Mouse (Mus musculus): ENCODE measurements around the gene Umad1.
A peak's percentile ranks its signal among the peaks of the same experiment; 100 is the strongest.

Umad1 gene

GRCm38 (mm10) chr6:8259004-8259666 is at the start of gene Umad1, which contains the start of the genes Rpa3 and Gm45062:
Gene Umad1, plus strand, starts transcription at chr6:8259288.
Gene Rpa3, minus strand, starts transcription at chr6:8259173.
Gene Gm45062, plus strand, starts transcription at chr6:8259450.
- peak; percentile 99 for DNase-seq (ENCODE audit: inconsistent ontology term)

GRCm38 (mm10) chr6:8209866-8210186 is 49.3 kb upstream of the Umad1 start:
- no peak for DNase-seq (ENCODE audit: inconsistent ontology term)

- no peak for DNase-seq (ENCODE audit: inconsistent ontology term)
Measured at GRCm38 (mm10) chr6:8210661-8211060, 48.4 kb upstream of the Umad1 start.

- DNase-seq (ENCODE audit: inconsistent ontology term): no peak
Measured at GRCm38 (mm10) chr6:8227035-8227434, 32.1 kb upstream of the Umad1 start.

GRCm38 (mm10) chr6:8228596-8228995 is 30.5 kb upstream of the Umad1 start:
- no peak for DNase-seq (ENCODE audit: inconsistent ontology term)

GRCm38 (mm10) chr6:8258316-8258715 is 772 bp upstream of the Umad1 start:
- DNase-seq (ENCODE audit: inconsistent ontology term): no peak

GRCm38 (mm10) chr6:8259667-8260044 is 568 bp downstream of the Umad1 start:
- no peak for DNase-seq (ENCODE audit: inconsistent ontology term)

- no peak for DNase-seq (ENCODE audit: inconsistent ontology term)
Measured at GRCm38 (mm10) chr6:8271047-8271446, 12.0 kb downstream of the Umad1 start.

GRCm38 (mm10) chr6:8274387-8275054 is 15.4 kb downstream of the Umad1 start:
- DNase-seq (ENCODE audit: inconsistent ontology term): no peak

GRCm38 (mm10) chr6:8275098-8275497 is 16.0 kb downstream of the Umad1 start:
- DNase-seq (ENCODE audit: inconsistent ontology term): no peak

GRCm38 (mm10) chr6:8276431-8276830 is 17.3 kb downstream of the Umad1 start:
- no peak for DNase-seq (ENCODE audit: inconsistent ontology term)

GRCm38 (mm10) chr6:8278426-8279002 is 19.4 kb downstream of the Umad1 start:
- DNase-seq (ENCODE audit: inconsistent ontology term): no peak

GRCm38 (mm10) chr6:8283255-8283654 is 24.2 kb downstream of the Umad1 start:
- no peak for DNase-seq (ENCODE audit: inconsistent ontology term)

- peak; percentile 72 for DNase-seq (ENCODE audit: inconsistent ontology term)
Measured at GRCm38 (mm10) chr6:8285401-8285960, 26.4 kb downstream of the Umad1 start.

- DNase-seq (ENCODE audit: inconsistent ontology term): no peak
Measured at GRCm38 (mm10) chr6:8286146-8286545, 27.1 kb downstream of the Umad1 start.

GRCm38 (mm10) chr6:8288755-8289580 is 29.9 kb downstream of the Umad1 start:
- no peak for DNase-seq (ENCODE audit: inconsistent ontology term)

GRCm38 (mm10) chr6:8294048-8294784 is 35.1 kb downstream of the Umad1 start:
- no peak for DNase-seq (ENCODE audit: inconsistent ontology term)

- no peak for DNase-seq (ENCODE audit: inconsistent ontology term)
Measured at GRCm38 (mm10) chr6:8299066-8299863, 40.2 kb downstream of the Umad1 start.

- DNase-seq (ENCODE audit: inconsistent ontology term): peak; percentile 96
Measured at GRCm38 (mm10) chr6:8307878-8308775, 49.0 kb downstream of the Umad1 start.
